Mouse (Mus musculus): ENCODE data around the gene Gabrr3. TPM values are rescaled to one million over a fixed set of nuclear protein-coding genes. Genes with fewer than 3 reads are reported as not detected.

Gene Gabrr3
- not detected in 2 replicates for polyA plus RNA-seq (2015; fragmentation: Nextera tagmentation; extraction: Ambion mirVana)

- 61% methylated on average over 5 of the region's 5 CpGs for whole genome bisulfite sequencing
- Histone ChIP-seq H3K27me3 (ENCODE audit: control insufficient read depth, insufficient read depth, low read length) (no peaks in the 10 kb centered on the region), H3K4me3 (ENCODE audit: low read length) (no peak within 1 kb of the TSS), H3K9ac (ENCODE audit: low read length) (no peak within 1 kb of the TSS), H3K27ac (ENCODE audit: low read length) (no peak within 1 kb of the TSS), H3K4me1 (ENCODE audit: control insufficient read depth, insufficient read depth, low read length) (no peaks in the 10 kb centered on the region), H3K9me3 (replicated peaks; ENCODE audit: control insufficient read depth, low read length) (no peaks in the 10 kb centered on the region), H3K4me2 (ENCODE audit: low read depth, low read length) (no peak within 1 kb of the TSS), H3K36me3 (ENCODE audit: control insufficient read depth, insufficient read depth) (no peaks in the 10 kb centered on the region)
- no peak for ATAC-seq (replicated peaks; ENCODE audit: extremely low read depth, insufficient read depth, low FRiP score)
Measured at GRCm38 (mm10) chr16:59407032-59407431, at the start of gene Gabrr3. Gabrr3 (plus strand) TSS chr16:59407332.

- Histone ChIP-seq H3K4me1 (ENCODE audit: control insufficient read depth, insufficient read depth, low read length) (no peaks in the 10 kb centered on the region), H3K36me3 (ENCODE audit: control insufficient read depth, insufficient read depth) (no peaks in the 10 kb centered on the region), H3K27me3 (ENCODE audit: control insufficient read depth, insufficient read depth, low read length) (no peaks in the 10 kb centered on the region), H3K4me3 (ENCODE audit: low read length) (no peak within 1 kb of the TSS), H3K27ac (ENCODE audit: low read length) (no peak within 1 kb of the TSS), H3K9ac (ENCODE audit: low read length) (no peak within 1 kb of the TSS), H3K4me2 (ENCODE audit: low read depth, low read length) (no peak within 1 kb of the TSS), H3K9me3 (replicated peaks; ENCODE audit: control insufficient read depth, low read length) (no peaks in the 10 kb centered on the region)
- ATAC-seq (replicated peaks; ENCODE audit: extremely low read depth, insufficient read depth, low FRiP score): no peak
- WGBS: 62% methylated on average over 2 of the region's 2 CpGs
Measured at GRCm38 (mm10) chr16:59363893-59364292, 43.2 kb upstream of the Gabrr3 start, which contains the start of gene Olfr209. Olfr209 (minus strand) TSS chr16:59363993.

GRCm38 (mm10) chr16:59393300-59393699, 13.8 kb upstream of the Gabrr3 start:
- H3K27me3 ChIP-seq (ENCODE audit: control insufficient read depth, insufficient read depth, low read length): no peaks in the 10 kb centered on the region
- WGBS: 50% methylated on average over 3 of the region's 3 CpGs
- H3K9ac ChIP-seq (ENCODE audit: low read length): no peak overlapping the region
- no peak for ATAC-seq (replicated peaks; ENCODE audit: extremely low read depth, insufficient read depth, low FRiP score)
- H3K9me3 ChIP-seq (replicated peaks; ENCODE audit: control insufficient read depth, low read length): no peaks in the 10 kb centered on the region
- H3K4me1 ChIP-seq (ENCODE audit: control insufficient read depth, insufficient read depth, low read length): no peaks in the 10 kb centered on the region
- no peaks in the 10 kb centered on the region for H3K36me3 ChIP-seq (ENCODE audit: control insufficient read depth, insufficient read depth)
- no peak overlapping the region for H3K4me2 ChIP-seq (ENCODE audit: low read depth, low read length)
- H3K27ac ChIP-seq (ENCODE audit: low read length): no peak overlapping the region
- no peak overlapping the region for H3K4me3 ChIP-seq (ENCODE audit: low read length)

- H3K27me3 ChIP-seq (ENCODE audit: control insufficient read depth, insufficient read depth, low read length): no peaks in the 10 kb centered on the region
- H3K4me1 ChIP-seq (ENCODE audit: control insufficient read depth, insufficient read depth, low read length): no peaks in the 10 kb centered on the region
- no peak overlapping the region for H3K27ac ChIP-seq (ENCODE audit: low read length)
- H3K4me3 ChIP-seq (ENCODE audit: low read length): no peak overlapping the region
- no peak overlapping the region for H3K9ac ChIP-seq (ENCODE audit: low read length)
- no peaks in the 10 kb centered on the region for H3K36me3 ChIP-seq (ENCODE audit: control insufficient read depth, insufficient read depth)
- 71% methylated on average over 7 of the region's 7 CpGs for WGBS
- H3K9me3 ChIP-seq (replicated peaks; ENCODE audit: control insufficient read depth, low read length): no peaks in the 10 kb centered on the region
- ATAC-seq (replicated peaks; ENCODE audit: extremely low read depth, insufficient read depth, low FRiP score): no peak
- H3K4me2 ChIP-seq (ENCODE audit: low read depth, low read length): no peak overlapping the region
Measured at GRCm38 (mm10) chr16:59401102-59401501, 6.0 kb upstream of the Gabrr3 start.

- H3K4me2 ChIP-seq (ENCODE audit: low read depth, low read length): no peak overlapping the region
- H3K27me3 ChIP-seq (ENCODE audit: control insufficient read depth, insufficient read depth, low read length): no peaks in the 10 kb centered on the region
- 75% methylated on average over 4 of the region's 4 CpGs for WGBS
- H3K4me1 ChIP-seq (ENCODE audit: control insufficient read depth, insufficient read depth, low read length): no peaks in the 10 kb centered on the region
- H3K36me3 ChIP-seq (ENCODE audit: control insufficient read depth, insufficient read depth): no peaks in the 10 kb centered on the region
- no peak overlapping the region for H3K9ac ChIP-seq (ENCODE audit: low read length)
- H3K4me3 ChIP-seq (ENCODE audit: low read length): no peak overlapping the region
- ATAC-seq (replicated peaks; ENCODE audit: extremely low read depth, insufficient read depth, low FRiP score): no peak
- no peak overlapping the region for H3K27ac ChIP-seq (ENCODE audit: low read length)
- no peaks in the 10 kb centered on the region for H3K9me3 ChIP-seq (replicated peaks; ENCODE audit: control insufficient read depth, low read length)
Measured at GRCm38 (mm10) chr16:59401985-59402384, 5.1 kb upstream of the Gabrr3 start.

GRCm38 (mm10) chr16:59403684-59404083, 3.4 kb upstream of the Gabrr3 start:
- WGBS: 8% methylated on average over 4 of the region's 4 CpGs
- ATAC-seq (replicated peaks; ENCODE audit: extremely low read depth, insufficient read depth, low FRiP score): no peak
- Histone ChIP-seq H3K27me3 (ENCODE audit: control insufficient read depth, insufficient read depth, low read length) (no peaks in the 10 kb centered on the region), H3K27ac (ENCODE audit: low read length) (no peak overlapping the region), H3K4me1 (ENCODE audit: control insufficient read depth, insufficient read depth, low read length) (no peaks in the 10 kb centered on the region), H3K9ac (ENCODE audit: low read length) (no peak overlapping the region), H3K4me2 (ENCODE audit: low read depth, low read length) (no peak overlapping the region), H3K36me3 (ENCODE audit: control insufficient read depth, insufficient read depth) (no peaks in the 10 kb centered on the region), H3K4me3 (ENCODE audit: low read length) (no peak overlapping the region), H3K9me3 (replicated peaks; ENCODE audit: control insufficient read depth, low read length) (no peaks in the 10 kb centered on the region)

GRCm38 (mm10) chr16:59404798-59405197, 2.3 kb upstream of the Gabrr3 start:
- 55% methylated on average over 9 of the region's 9 CpGs for WGBS
- Histone ChIP-seq H3K9ac (ENCODE audit: low read length) (no peak overlapping the region), H3K4me3 (ENCODE audit: low read length) (no peak overlapping the region), H3K27me3 (ENCODE audit: control insufficient read depth, insufficient read depth, low read length) (no peaks in the 10 kb centered on the region), H3K4me1 (ENCODE audit: control insufficient read depth, insufficient read depth, low read length) (no peaks in the 10 kb centered on the region), H3K36me3 (ENCODE audit: control insufficient read depth, insufficient read depth) (no peaks in the 10 kb centered on the region), H3K9me3 (replicated peaks; ENCODE audit: control insufficient read depth, low read length) (no peaks in the 10 kb centered on the region), H3K4me2 (ENCODE audit: low read depth, low read length) (no peak overlapping the region), H3K27ac (ENCODE audit: low read length) (no peak overlapping the region)
- ATAC-seq (replicated peaks; ENCODE audit: extremely low read depth, insufficient read depth, low FRiP score): no peak

GRCm38 (mm10) chr16:59409341-59409748, 2.2 kb downstream of the Gabrr3 start:
- H3K27me3 ChIP-seq (ENCODE audit: control insufficient read depth, insufficient read depth, low read length): no peaks in the 10 kb centered on the region
- no peak overlapping the region for H3K4me3 ChIP-seq (ENCODE audit: low read length)
- H3K36me3 ChIP-seq (ENCODE audit: control insufficient read depth, insufficient read depth): no peaks in the 10 kb centered on the region
- ATAC-seq (replicated peaks; ENCODE audit: extremely low read depth, insufficient read depth, low FRiP score): no peak
- WGBS: 81% methylated on average over 15 of the region's 15 CpGs
- no peaks in the 10 kb centered on the region for H3K9me3 ChIP-seq (replicated peaks; ENCODE audit: control insufficient read depth, low read length)
- no peak overlapping the region for H3K9ac ChIP-seq (ENCODE audit: low read length)
- H3K4me1 ChIP-seq (ENCODE audit: control insufficient read depth, insufficient read depth, low read length): no peaks in the 10 kb centered on the region
- H3K4me2 ChIP-seq (ENCODE audit: low read depth, low read length): no peak overlapping the region
- no peak overlapping the region for H3K27ac ChIP-seq (ENCODE audit: low read length)

GRCm38 (mm10) chr16:59409800-59410199, 2.7 kb downstream of the Gabrr3 start:
- H3K27ac ChIP-seq (ENCODE audit: low read length): no peak overlapping the region
- no peaks in the 10 kb centered on the region for H3K9me3 ChIP-seq (replicated peaks; ENCODE audit: control insufficient read depth, low read length)
- H3K27me3 ChIP-seq (ENCODE audit: control insufficient read depth, insufficient read depth, low read length): no peaks in the 10 kb centered on the region
- no peak overlapping the region for H3K4me3 ChIP-seq (ENCODE audit: low read length)
- 68% methylated on average over 2 of the region's 2 CpGs for WGBS
- H3K4me1 ChIP-seq (ENCODE audit: control insufficient read depth, insufficient read depth, low read length): no peaks in the 10 kb centered on the region
- ATAC-seq (replicated peaks; ENCODE audit: extremely low read depth, insufficient read depth, low FRiP score): no peak
- no peaks in the 10 kb centered on the region for H3K36me3 ChIP-seq (ENCODE audit: control insufficient read depth, insufficient read depth)
- H3K9ac ChIP-seq (ENCODE audit: low read length): no peak overlapping the region
- H3K4me2 ChIP-seq (ENCODE audit: low read depth, low read length): no peak overlapping the region

GRCm38 (mm10) chr16:59413475-59413874, 6.3 kb downstream of the Gabrr3 start:
- H3K9me3 ChIP-seq (replicated peaks; ENCODE audit: control insufficient read depth, low read length): no peaks in the 10 kb centered on the region
- H3K9ac ChIP-seq (ENCODE audit: low read length): no peak overlapping the region
- H3K4me2 ChIP-seq (ENCODE audit: low read depth, low read length): no peak overlapping the region
- no peak overlapping the region for H3K27ac ChIP-seq (ENCODE audit: low read length)
- H3K4me3 ChIP-seq (ENCODE audit: low read length): no peak overlapping the region
- H3K36me3 ChIP-seq (ENCODE audit: control insufficient read depth, insufficient read depth): no peaks in the 10 kb centered on the region
- no peak for ATAC-seq (replicated peaks; ENCODE audit: extremely low read depth, insufficient read depth, low FRiP score)
- no peaks in the 10 kb centered on the region for H3K27me3 ChIP-seq (ENCODE audit: control insufficient read depth, insufficient read depth, low read length)
- no peaks in the 10 kb centered on the region for H3K4me1 ChIP-seq (ENCODE audit: control insufficient read depth, insufficient read depth, low read length)
- 39% methylated on average over 4 of the region's 4 CpGs for WGBS

All from heart, embryonic 16.5 days (tissue).